In the genomic region with DNA sequence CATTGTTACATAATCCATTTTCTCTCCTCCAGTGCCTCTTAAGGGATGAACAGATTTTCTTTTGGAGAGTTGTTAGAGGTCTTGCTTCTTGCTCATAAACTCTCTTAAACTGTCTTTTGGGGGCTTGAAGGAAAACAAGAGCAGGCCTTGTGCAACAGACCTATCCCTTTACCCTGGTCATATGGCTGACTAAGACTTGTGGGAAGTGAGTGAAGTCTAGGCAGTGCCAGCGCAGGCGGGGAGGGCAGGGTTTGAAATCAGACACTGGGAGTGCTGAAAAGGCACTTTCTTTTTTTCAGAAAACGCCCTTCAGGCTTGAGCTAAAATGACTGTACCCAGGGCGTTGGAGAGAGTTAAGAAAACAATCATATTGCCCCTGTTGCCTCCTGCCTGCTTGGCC, we compare ENCODE assay signal across 21 mouse cellular contexts. TPM values are rescaled to one million over a fixed set of nuclear protein-coding genes. Genes with fewer than 3 reads are reported as not detected.
DNase-seq lines count a peak whose midpoint lies in the region; TF ChIP-seq lines count a peak whose summit lies in the region.
"Had no signal": no experiment of that assay in that cellular context is flagged by ENCODE, and none has a peak within 500 bp of the region (broad histone marks: within the 10 kb centered on the region; RNA-seq: fewer than 3 reads in every experiment).

No protein-coding gene starts in this region.

- no peaks in the 10 kb centered on the region for H3K79me2 ChIP-seq in myocyte (ENCODE audit: control insufficient read depth, insufficient read depth)

- H3K36me3 ChIP-seq in myocyte (ENCODE audit: control insufficient read depth, insufficient read depth): no peaks in the 10 kb centered on the region
- H3K36me3 ChIP-seq: heart, embryonic 10.5 days; hindbrain, embryonic 15.5 days; liver, embryonic 13.5 days had no signal

- H3K4me2 ChIP-seq in myocyte (ENCODE audit: low read depth): peak overlapping the region; percentile 43
- H3K4me2 ChIP-seq: hindbrain, embryonic 15.5 days; liver, embryonic 13.5 days had no signal

- DNase-seq in embryo, embryonic 11 days: peak; percentile 19
- no peak for DNase-seq in embryo, embryonic 10 days (ENCODE audit: low spot score)
- peak; percentile 2 for DNase-seq in 416B (ENCODE audit: low read depth)
- peak; percentile 80 for DNase-seq in adipocyte (ENCODE audit: low spot score)
- DNase-seq in cerebellum, postnatal 4 days (ENCODE audit: low spot score in 2 of 2): no peak
- DNase-seq in cerebellum, postnatal 10 days: no peak
- DNase-seq in thymus, postnatal 14 days: no peak
- DNase-seq: cerebellum, adult 11-12 months; gastrocnemius, postnatal 10 days; heart, postnatal 14 days; kidney, adult 2 months; kidney, postnatal 4 days; layer of hippocampus, postnatal 36 days; left cerebral cortex, postnatal 4 days; liver, embryonic 13.5 days; midbrain, embryonic 14.5 days; right cerebral cortex, postnatal 4 days; thymus, postnatal 4 days had no signal

- no peaks in the 10 kb centered on the region for H3K27me3 ChIP-seq in myocyte (ENCODE audit: control insufficient read depth, insufficient read depth, insufficient read length)
- H3K27me3 ChIP-seq: hindbrain, embryonic 15.5 days; liver, embryonic 13.5 days had no signal

- H3K4me3 ChIP-seq in myocyte: no peak overlapping the region
- H3K4me3 ChIP-seq: heart, embryonic 10.5 days; hindbrain, embryonic 15.5 days; liver, embryonic 13.5 days had no signal

- no peak overlapping the region for H3ac ChIP-seq in myocyte (ENCODE audit: control insufficient read depth, insufficient read length)

- TF ChIP-seq POLR2A in myocyte (IDR thresholded peaks at IDR 0.05; ENCODE audit: insufficient read length, low read depth): no peak

TF ChIP-seq in myocyte, 11 proteins besides CTCF, POLR2A, EP300 and RAD21:
- TF ChIP-seq REST (IDR thresholded peaks at IDR 0.05; ENCODE audit: insufficient read depth, insufficient read length): no peak
- TF ChIP-seq MYOD1 (IDR thresholded peaks at IDR 0.05; ENCODE audit: control insufficient read depth in 1 of 3, insufficient read length in 2 of 3, low read depth in 2 of 3): no peak
- no peak for TF ChIP-seq TCF3 (IDR thresholded peaks at IDR 0.05; ENCODE audit: insufficient read length, low read depth)
- TF ChIP-seq TCF12 (IDR thresholded peaks at IDR 0.05; ENCODE audit: insufficient read depth, poor library complexity, severe bottlenecking): no peak
- TF ChIP-seq MYOG (IDR thresholded peaks at IDR 0.05; ENCODE audit: control insufficient read depth in 1 of 3, insufficient read depth in 1 of 3, insufficient read length in 2 of 3, low read depth in 2 of 3): no peak
- TF ChIP-seq CEBPB (IDR thresholded peaks at IDR 0.05; ENCODE audit: insufficient read depth, poor library complexity, severe bottlenecking): peak; percentile 62; the same call in 1 of the 2 replicates
- TF ChIP-seq MAX (IDR thresholded peaks at IDR 0.05; ENCODE audit: low read depth): no peak
- TF ChIP-seq E2F4 (IDR thresholded peaks at IDR 0.05; ENCODE audit: insufficient read depth): no peak
- no peak for TF ChIP-seq POLR2AphosphoS2 (IDR thresholded peaks at IDR 0.05; ENCODE audit: insufficient read length, low read depth)
- no peak for TF ChIP-seq SRF (IDR thresholded peaks at IDR 0.05; ENCODE audit: control insufficient read depth, insufficient read length, low read depth)
- peak; percentile 26 for TF ChIP-seq USF1 (IDR thresholded peaks at IDR 0.05; ENCODE audit: low read depth)
TF ChIP-seq in myocyte: peak in this region for 2.

RNA-seq across cellular contexts. Expression of gene Pou2af1, which starts 1.8 kb away (rescaled TPM):
- polyA plus RNA-seq in myocyte (2012; fragmentation: generic; extraction: Trizol): 1.4 TPM

RNA-seq across cellular contexts. Expression of gene Gm32742, which starts 50.0 kb away (rescaled TPM):
- polyA plus RNA-seq in myocyte (2012; fragmentation: generic; extraction: Trizol): 0.22 TPM
- polyA plus RNA-seq: heart, embryonic 10.5 days; hindbrain, embryonic 15.5 days; liver, embryonic 13.5 days had no signal

Comparison
In these comparisons a context has a peak if more than half of its experiments do, and no peak if none do; other contexts are left out.
1. DNase-seq: peak in embryo, embryonic 11 days (single experiment), 416B (single experiment) and adipocyte (single experiment); none in embryo, embryonic 10 days (single experiment), cerebellum, postnatal 4 days (0 of 2), cerebellum, postnatal 10 days (0 of 2) and thymus, postnatal 14 days (single experiment).